Mouse (Mus musculus) cortical plate, adult 2 months (tissue): ENCODE measurements around the gene Olfr839-ps1. TPM values are rescaled to one million over a fixed set of nuclear protein-coding genes. Genes with fewer than 3 reads are reported as not detected.

Experiments used
- H3K27ac ChIP-seq: fragments of 200-500 bp; 2 replicates; pipeline ENCODE4 v1.5.1; 2012; ENCODE audit warnings: low read length, control low read depth, inconsistent platforms; ENCODE audit not compliant: insufficient read depth
- H3K4me1 ChIP-seq: fragments of 200-500 bp; 2 replicates; pipeline ENCODE4 v1.6.1; 2011; ENCODE audit warnings: low read length; ENCODE audit not compliant: control insufficient read depth, insufficient read depth
- H3K4me3 ChIP-seq: fragments of 200-500 bp; 2 replicates; pipeline ENCODE4 v1.5.1; 2011; ENCODE audit warnings: mild to moderate bottlenecking, low read length, control low read depth; ENCODE audit not compliant: insufficient read depth
- CTCF ChIP-seq: fragments of 200-500 bp; IDR thresholded peaks from 2 replicates; pipeline ENCODE4 v1.5.1; 2011; ENCODE audit warnings: mild to moderate bottlenecking, control low read depth, low read length; ENCODE audit not compliant: insufficient read depth; ENCODE audit errors: extremely low read depth
- POLR2A ChIP-seq: fragments of 200-500 bp; IDR thresholded peaks from 2 replicates; pipeline ENCODE4 v1.6.1; 2011; ENCODE audit warnings: mild to moderate bottlenecking, low read length, control low read depth; ENCODE audit not compliant: insufficient read depth; ENCODE audit errors: extremely low read depth
- polyA plus RNA-seq: library from polyadenylated mRNA; depleted of rRNA; stranded (reverse); fragments of >200 nt; gene quantifications from 2 replicates; pipeline ENCODE4 v1.2.3, GENCODE M21; 2012; rRNA removed

Gene Olfr839-ps1
- polyA plus RNA-seq = not detected in 2 replicates

GRCm38 (mm10) chr9:19177212-19177611, at the start of gene Olfr839-ps1:
Gene Olfr839-ps1 (minus strand): TSS chr9:19177312.
- Histone ChIP-seq H3K27ac (no peak within 1 kb of the TSS), H3K4me3 (no peak within 1 kb of the TSS), H3K4me1 (no peaks in the 10 kb centered on the region)
- TF ChIP-seq CTCF (no peak), POLR2A (no peak)

DNA sequence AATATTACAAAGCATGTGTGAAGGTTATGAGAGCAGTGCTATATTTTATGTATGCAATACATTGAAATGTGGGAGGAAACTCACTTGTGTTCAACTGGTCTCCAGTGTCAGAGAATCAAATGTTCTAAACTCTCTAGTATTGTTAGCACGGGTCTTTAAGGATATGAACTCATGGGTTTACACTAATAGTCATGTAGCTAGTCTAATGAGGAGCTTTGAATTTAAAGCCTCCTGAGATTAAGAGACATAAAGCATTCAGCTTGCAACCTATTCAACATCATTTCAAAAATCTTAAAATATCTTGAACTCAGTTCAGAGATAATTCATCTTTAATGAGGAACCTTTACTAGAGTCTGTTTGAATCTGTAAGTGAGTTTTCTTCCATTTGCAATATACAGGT, 41.1 kb downstream of the Olfr839-ps1 start, which contains the start of gene Olfr837:
Gene Olfr837 (plus strand): TSS at position 301 of the 400 bp plus-strand sequence.
- no peak within 1 kb of the TSS for H3K4me3 ChIP-seq
- H3K27ac ChIP-seq = no peak within 1 kb of the TSS
- TF ChIP-seq CTCF (no peak), POLR2A (no peak)
- no peaks in the 10 kb centered on the region for H3K4me1 ChIP-seq

- H3K4me1 ChIP-seq = no peaks in the 10 kb centered on the region
- no peak within 1 kb of the TSS for H3K27ac ChIP-seq
- no peak within 1 kb of the TSS for H3K4me3 ChIP-seq
- TF ChIP-seq CTCF (no peak), POLR2A (no peak)
These were observed 57.0 kb downstream of the Olfr839-ps1 start, which contains the start of gene Olfr836 for GRCm38 (mm10) chr9:19120082-19120481. Gene Olfr836 (plus strand): TSS chr9:19120382.

Other genes starting within 250 kb of the Olfr839-ps1 start
- not detected in 2 replicates for gene Olfr832, start 240.2 kb downstream of the Olfr839-ps1 start, polyA plus RNA-seq
- not detected in 2 replicates for gene Olfr834, start 189.3 kb downstream of the Olfr839-ps1 start, polyA plus RNA-seq
- gene Olfr835, start 144.6 kb downstream of the Olfr839-ps1 start, polyA plus RNA-seq = not detected in 2 replicates
- not detected in 2 replicates for gene Olfr836, start 56.9 kb downstream of the Olfr839-ps1 start, polyA plus RNA-seq
- gene Olfr837, start 41.0 kb downstream of the Olfr839-ps1 start, polyA plus RNA-seq = not detected in 2 replicates
- gene Olfr843, start 74.7 kb upstream of the Olfr839-ps1 start, polyA plus RNA-seq = not detected in 2 replicates
- not detected in 2 replicates for gene Olfr844, start 139.0 kb upstream of the Olfr839-ps1 start, polyA plus RNA-seq
- not detected in 2 replicates for gene Olfr845, start 159.1 kb upstream of the Olfr839-ps1 start, polyA plus RNA-seq
- gene Olfr846, start 186.7 kb upstream of the Olfr839-ps1 start, polyA plus RNA-seq = not detected in 2 replicates
- gene Olfr847, start 201.4 kb upstream of the Olfr839-ps1 start, polyA plus RNA-seq = not detected in 2 replicates